Mouse (Mus musculus): Measurements from ENCODE around the gene Sall1. TPM values are rescaled to one million over a fixed set of nuclear protein-coding genes. Genes with fewer than 3 reads are reported as not detected.

Gene Sall1
- polyA plus RNA-seq, 1 experiment from 2014 or later: 5.8 TPM

- Histone ChIP-seq H3K9me3 (replicated peaks; ENCODE audit: control insufficient read depth, low read length, poor library complexity, severe bottlenecking) (no peaks in the 10 kb centered on the region), H3K36me3 (ENCODE audit: control insufficient read depth, insufficient read depth, low read length) (no peaks in the 10 kb centered on the region), H3K9ac (ENCODE audit: low read depth, low read length) (peak overlapping the region; percentile 54), H3K27ac (ENCODE audit: low read length) (peak overlapping the region; percentile 68), H3K4me2 (ENCODE audit: low read length) (peak overlapping the region; percentile 77), H3K4me3 (ENCODE audit: low read depth, low read length) (peak overlapping the region; percentile 50), H3K4me1 (ENCODE audit: control insufficient read depth, insufficient read depth, low read length) (peaks cover 23% of the 10 kb centered on the region), H3K27me3 (ENCODE audit: control insufficient read depth, insufficient read depth, low read depth, low read length) (peaks cover 17% of the 10 kb centered on the region)
- under 1% methylated on average over 35 of the region's 35 CpGs for WGBS
- no peak for ATAC-seq
Observed at GRCm38 (mm10) chr8:89042118-89042460, 1.9 kb downstream of the Sall1 start.

GRCm38 (mm10) chr8:89041421-89042117 is 2.4 kb downstream of the Sall1 start:
- H3K4me1 ChIP-seq (ENCODE audit: control insufficient read depth, insufficient read depth, low read length): peaks cover 23% of the 10 kb centered on the region
- H3K9me3 ChIP-seq (replicated peaks; ENCODE audit: control insufficient read depth, low read length, poor library complexity, severe bottlenecking): no peaks in the 10 kb centered on the region
- peaks cover 21% of the 10 kb centered on the region for H3K27me3 ChIP-seq (ENCODE audit: control insufficient read depth, insufficient read depth, low read depth, low read length)
- peak overlapping the region; percentile 68 for H3K27ac ChIP-seq (ENCODE audit: low read length)
- H3K36me3 ChIP-seq (ENCODE audit: control insufficient read depth, insufficient read depth, low read length): no peaks in the 10 kb centered on the region
- H3K9ac ChIP-seq (ENCODE audit: low read depth, low read length): peak overlapping the region; percentile 54
- peak overlapping the region; percentile 50 for H3K4me3 ChIP-seq (ENCODE audit: low read depth, low read length)
- H3K4me2 ChIP-seq (ENCODE audit: low read length): peak overlapping the region; percentile 77
- no peak for ATAC-seq
- WGBS: under 1% methylated on average over 54 of the region's 55 CpGs

- Histone ChIP-seq H3K4me2 (ENCODE audit: low read length) (peak overlapping the region; percentile 77), H3K36me3 (ENCODE audit: control insufficient read depth, insufficient read depth, low read length) (no peaks in the 10 kb centered on the region), H3K27ac (ENCODE audit: low read length) (peak overlapping the region; percentile 66), H3K4me1 (ENCODE audit: control insufficient read depth, insufficient read depth, low read length) (peaks cover 23% of the 10 kb centered on the region), H3K27me3 (ENCODE audit: control insufficient read depth, insufficient read depth, low read depth, low read length) (peaks cover 22% of the 10 kb centered on the region), H3K4me3 (ENCODE audit: low read depth, low read length) (peak overlapping the region; percentile 50), H3K9ac (ENCODE audit: low read depth, low read length) (peak overlapping the region; percentile 54), H3K9me3 (replicated peaks; ENCODE audit: control insufficient read depth, low read length, poor library complexity, severe bottlenecking) (no peaks in the 10 kb centered on the region)
- 2% methylated on average over 40 of the region's 40 CpGs for WGBS
- no peak for ATAC-seq
Observed at GRCm38 (mm10) chr8:89040751-89041420, 3.1 kb downstream of the Sall1 start.

- Histone ChIP-seq H3K27ac (ENCODE audit: low read length) (no peak overlapping the region), H3K27me3 (ENCODE audit: control insufficient read depth, insufficient read depth, low read depth, low read length) (peaks cover 22% of the 10 kb centered on the region; the same call in 1 of the 2 replicates), H3K9ac (ENCODE audit: low read depth, low read length) (no peak overlapping the region), H3K4me1 (ENCODE audit: control insufficient read depth, insufficient read depth, low read length) (peaks cover 23% of the 10 kb centered on the region), H3K4me2 (ENCODE audit: low read length) (peak overlapping the region; percentile 15), H3K9me3 (replicated peaks; ENCODE audit: control insufficient read depth, low read length, poor library complexity, severe bottlenecking) (no peaks in the 10 kb centered on the region), H3K36me3 (ENCODE audit: control insufficient read depth, insufficient read depth, low read length) (no peaks in the 10 kb centered on the region), H3K4me3 (ENCODE audit: low read depth, low read length) (peak overlapping the region; percentile 11; the same call in 1 of the 2 replicates)
- WGBS: 20% methylated on average over 6 of the region's 6 CpGs
- ATAC-seq: no peak
Observed at GRCm38 (mm10) chr8:89039890-89040289, 4.1 kb downstream of the Sall1 start.

- no peaks in the 10 kb centered on the region for H3K36me3 ChIP-seq (ENCODE audit: control insufficient read depth, insufficient read depth, low read length)
- H3K27ac ChIP-seq (ENCODE audit: low read length): no peak overlapping the region
- peak overlapping the region; percentile 18; the same call in 1 of the 2 replicates for H3K4me2 ChIP-seq (ENCODE audit: low read length)
- peaks cover 22% of the 10 kb centered on the region; the same call in 1 of the 2 replicates for H3K27me3 ChIP-seq (ENCODE audit: control insufficient read depth, insufficient read depth, low read depth, low read length)
- no peak overlapping the region for H3K9ac ChIP-seq (ENCODE audit: low read depth, low read length)
- 58% methylated on average over 4 of the region's 4 CpGs for WGBS
- no peak overlapping the region for H3K4me3 ChIP-seq (ENCODE audit: low read depth, low read length)
- no peaks in the 10 kb centered on the region for H3K9me3 ChIP-seq (replicated peaks; ENCODE audit: control insufficient read depth, low read length, poor library complexity, severe bottlenecking)
- ATAC-seq: no peak
- H3K4me1 ChIP-seq (ENCODE audit: control insufficient read depth, insufficient read depth, low read length): peaks cover 23% of the 10 kb centered on the region
Observed at GRCm38 (mm10) chr8:89038920-89039319, 5.0 kb downstream of the Sall1 start.

- H3K4me3 ChIP-seq (ENCODE audit: low read depth, low read length): no peak overlapping the region; the same call in 1 of the 2 replicates
- H3K4me2 ChIP-seq (ENCODE audit: low read length): peak overlapping the region; percentile 5
- no peak overlapping the region for H3K27ac ChIP-seq (ENCODE audit: low read length)
- no peak for ATAC-seq
- H3K9me3 ChIP-seq (replicated peaks; ENCODE audit: control insufficient read depth, low read length, poor library complexity, severe bottlenecking): no peaks in the 10 kb centered on the region
- no peak overlapping the region for H3K9ac ChIP-seq (ENCODE audit: low read depth, low read length)
- H3K36me3 ChIP-seq (ENCODE audit: control insufficient read depth, insufficient read depth, low read length): no peaks in the 10 kb centered on the region
- peaks cover 14% of the 10 kb centered on the region for H3K4me1 ChIP-seq (ENCODE audit: control insufficient read depth, insufficient read depth, low read length)
- 15% methylated on average over 9 of the region's 9 CpGs for WGBS
- peaks cover 20% of the 10 kb centered on the region; the same call in 1 of the 2 replicates for H3K27me3 ChIP-seq (ENCODE audit: control insufficient read depth, insufficient read depth, low read depth, low read length)
Observed at GRCm38 (mm10) chr8:89037536-89038236, 6.3 kb downstream of the Sall1 start.

GRCm38 (mm10) chr8:89032412-89032811 is 11.6 kb downstream of the Sall1 start:
- H3K4me2 ChIP-seq (ENCODE audit: low read length): no peak overlapping the region
- H3K27ac ChIP-seq (ENCODE audit: low read length): no peak overlapping the region
- 89% methylated on average over 13 of the region's 13 CpGs for WGBS
- no peaks in the 10 kb centered on the region for H3K9me3 ChIP-seq (replicated peaks; ENCODE audit: control insufficient read depth, low read length, poor library complexity, severe bottlenecking)
- no peak overlapping the region for H3K4me3 ChIP-seq (ENCODE audit: low read depth, low read length)
- no peak for ATAC-seq
- no peaks in the 10 kb centered on the region for H3K4me1 ChIP-seq (ENCODE audit: control insufficient read depth, insufficient read depth, low read length)
- no peaks in the 10 kb centered on the region for H3K36me3 ChIP-seq (ENCODE audit: control insufficient read depth, insufficient read depth, low read length)
- peaks cover 7% of the 10 kb centered on the region; the same call in 1 of the 2 replicates for H3K27me3 ChIP-seq (ENCODE audit: control insufficient read depth, insufficient read depth, low read depth, low read length)
- no peak overlapping the region for H3K9ac ChIP-seq (ENCODE audit: low read depth, low read length)

- Histone ChIP-seq H3K9ac (ENCODE audit: low read depth, low read length) (no peak overlapping the region), H3K4me1 (ENCODE audit: control insufficient read depth, insufficient read depth, low read length) (peaks cover 10% of the 10 kb centered on the region), H3K9me3 (replicated peaks; ENCODE audit: control insufficient read depth, low read length, poor library complexity, severe bottlenecking) (no peaks in the 10 kb centered on the region), H3K27me3 (ENCODE audit: control insufficient read depth, insufficient read depth, low read depth, low read length) (no peaks in the 10 kb centered on the region), H3K4me2 (ENCODE audit: low read length) (no peak overlapping the region), H3K27ac (ENCODE audit: low read length) (no peak overlapping the region), H3K4me3 (ENCODE audit: low read depth, low read length) (no peak overlapping the region), H3K36me3 (ENCODE audit: control insufficient read depth, insufficient read depth, low read length) (no peaks in the 10 kb centered on the region)
- WGBS: 69% methylated on average over 12 of the region's 12 CpGs
- ATAC-seq: no peak
Observed at GRCm38 (mm10) chr8:89028156-89028555, 15.8 kb downstream of the Sall1 start.
